Mouse (Mus musculus) telencephalon, adult 2 months (tissue): ENCODE results near the gene Ino80.
"Not testable (repeated sequence)": the region's sequence is repeated elsewhere in the genome, so short reads cannot be mapped to it uniquely, and the experiment has no call there.

Experiments used
- DNase-seq: peaks from one replicate; pipeline ENCODE4 v3.0.0-alpha.2; 2011; ENCODE audit warnings: low read depth, low spot score

The Ino80 gene

DNA sequence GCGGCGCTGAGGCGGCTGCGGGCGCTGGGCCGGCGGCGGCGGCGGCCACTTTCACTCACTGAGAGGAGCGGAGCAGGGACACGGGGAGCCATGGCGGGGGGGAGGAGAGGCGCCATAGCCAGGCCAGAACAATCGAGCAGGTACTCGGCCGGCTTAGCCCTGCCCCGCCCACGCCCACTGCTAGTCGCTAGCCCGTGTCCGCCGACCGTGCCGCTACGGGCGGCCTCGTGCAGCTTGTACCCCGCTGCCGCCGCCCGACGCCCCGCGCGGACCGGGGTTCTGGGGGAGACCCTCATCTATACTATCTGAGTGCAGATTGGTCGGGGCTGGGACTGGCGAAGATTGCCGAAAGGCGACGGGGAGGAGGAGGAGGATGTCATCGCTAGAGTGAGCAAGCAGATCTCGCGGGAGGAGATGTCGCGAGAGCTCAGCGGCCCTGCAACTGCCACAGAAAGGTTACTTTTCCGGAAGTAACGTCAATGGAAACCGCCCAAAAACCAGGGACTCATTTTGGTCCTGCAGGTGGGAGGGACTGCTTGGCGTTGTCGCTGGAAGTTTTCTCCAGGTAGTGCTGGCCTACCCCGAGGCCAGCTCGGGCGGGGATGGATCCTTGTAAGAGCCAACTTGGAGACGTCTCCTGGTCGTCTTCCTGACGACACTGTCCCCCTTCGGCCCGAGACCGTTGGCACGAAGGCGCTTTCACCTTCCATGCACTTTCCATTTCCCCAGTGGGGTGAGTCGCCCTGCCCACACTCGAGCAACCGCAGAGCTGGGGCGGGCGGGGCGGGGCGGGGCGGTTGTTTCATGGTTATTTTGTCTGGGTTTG is at the start of gene Ino80:
TSS of gene Ino80 (minus strand) at position 117 of the 826 bp plus-strand sequence.
- DNase-seq, result peak; percentile 99

- DNase-seq, result no peak
Measured at GRCm38 (mm10) chr2:119525422-119525821, 47.9 kb upstream of the Ino80 start.

DNA sequence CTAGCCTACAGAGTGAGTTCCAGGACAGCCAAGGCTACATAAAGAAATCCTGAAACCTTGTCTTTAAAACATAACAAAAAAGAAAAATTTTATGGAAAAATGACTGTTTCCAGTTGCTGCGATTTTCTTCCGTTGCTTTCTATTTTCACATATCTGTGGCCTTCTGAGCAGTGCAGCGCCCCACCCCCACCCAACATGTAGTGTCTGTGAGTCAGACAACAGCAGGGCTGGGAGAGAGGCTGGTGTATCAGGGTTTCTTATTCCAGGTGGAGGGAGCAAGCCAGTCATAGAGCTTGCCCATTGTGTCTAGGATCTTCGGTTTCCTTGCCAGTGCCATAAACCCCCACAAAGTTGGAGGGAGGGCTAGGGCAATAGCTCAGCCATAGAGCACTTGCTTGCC is 46.3 kb upstream of the Ino80 start:
- DNase-seq, result no peak

GRCm38 (mm10) chr2:119520550-119520949 is 43.1 kb upstream of the Ino80 start:
- peak; percentile 34 for DNase-seq

DNA sequence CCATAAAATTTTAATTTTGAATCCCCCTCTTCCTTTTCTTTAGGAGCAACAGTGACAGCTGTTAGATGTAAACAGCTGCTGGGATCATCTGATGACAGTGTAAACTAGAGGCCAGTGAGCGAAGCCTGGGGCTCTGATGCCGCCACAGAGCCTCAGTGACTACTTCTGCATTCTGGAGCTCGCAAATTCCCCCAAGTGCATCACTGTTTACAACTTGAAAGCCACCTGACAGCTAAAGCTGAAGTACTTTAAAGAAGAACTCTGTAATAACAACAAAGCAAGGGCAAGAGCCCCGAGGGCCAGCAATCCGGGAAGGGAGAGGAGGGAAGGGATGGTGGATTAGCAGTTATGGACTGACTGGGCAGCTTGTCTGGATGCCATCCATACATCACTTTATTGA is 39.3 kb upstream of the Ino80 start:
- no peak for DNase-seq

DNA sequence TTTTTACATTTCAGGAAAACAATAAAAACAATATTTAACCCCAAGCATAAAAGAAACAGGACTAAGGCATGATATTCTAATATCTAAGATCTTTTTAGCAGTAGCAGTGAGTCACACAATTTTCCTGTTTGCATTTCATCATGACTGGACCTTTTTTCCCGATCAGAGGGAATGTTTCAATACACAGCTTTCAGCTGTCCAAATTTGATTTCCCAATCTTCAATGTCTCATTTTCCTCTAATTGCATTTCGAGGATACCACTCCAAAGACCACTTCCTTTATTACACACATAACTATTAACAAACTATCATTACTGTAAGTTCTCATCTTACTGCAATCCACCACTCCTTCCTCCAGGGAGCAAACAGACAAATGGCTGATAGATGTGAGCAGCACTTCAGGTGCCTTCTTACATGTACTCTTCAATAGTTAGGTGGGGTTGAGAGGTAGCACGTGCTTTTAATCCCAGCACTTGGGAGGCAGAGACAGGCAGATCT is 36.6 kb upstream of the Ino80 start:
- no peak for DNase-seq

DNA sequence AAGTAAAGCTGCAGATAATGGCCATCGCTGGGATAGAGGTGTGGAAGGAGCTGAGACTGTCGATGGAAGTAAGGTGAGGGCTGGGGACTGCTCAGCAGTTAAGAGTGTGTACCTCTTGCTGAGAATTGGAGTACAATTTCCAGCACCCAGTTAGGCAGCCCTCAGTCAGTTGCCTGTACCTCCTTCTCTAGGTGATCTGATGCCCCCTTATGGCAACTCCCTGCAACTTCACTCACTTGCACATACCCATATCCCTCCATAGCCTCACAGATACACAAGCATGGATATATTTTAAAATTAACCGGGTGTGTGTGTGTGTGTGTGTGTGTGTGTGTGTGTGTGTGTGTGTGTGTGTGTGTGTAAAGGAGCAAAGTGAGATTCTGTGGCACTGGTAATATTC is 34.8 kb upstream of the Ino80 start:
- DNase-seq, result no peak

DNA sequence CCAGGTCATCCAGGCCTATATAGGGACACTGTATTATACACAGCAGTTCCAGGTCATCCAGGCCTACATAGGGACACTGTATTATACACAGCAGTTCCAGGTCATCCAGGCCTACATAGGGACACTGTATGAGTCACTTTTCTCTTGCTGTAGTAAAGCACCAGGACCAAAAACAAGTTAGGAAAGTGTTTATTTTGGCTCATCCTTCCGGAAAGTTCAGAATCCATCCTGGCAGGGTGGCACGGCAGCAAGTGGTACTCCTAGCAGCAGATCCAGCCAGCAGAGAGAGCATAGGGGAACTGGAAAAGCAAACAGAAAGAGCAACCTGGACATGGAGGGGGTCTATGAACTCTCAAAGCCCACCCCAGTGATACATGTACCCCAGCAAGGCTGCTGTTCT is 33.4 kb upstream of the Ino80 start:
- DNase-seq, result no peak

DNA sequence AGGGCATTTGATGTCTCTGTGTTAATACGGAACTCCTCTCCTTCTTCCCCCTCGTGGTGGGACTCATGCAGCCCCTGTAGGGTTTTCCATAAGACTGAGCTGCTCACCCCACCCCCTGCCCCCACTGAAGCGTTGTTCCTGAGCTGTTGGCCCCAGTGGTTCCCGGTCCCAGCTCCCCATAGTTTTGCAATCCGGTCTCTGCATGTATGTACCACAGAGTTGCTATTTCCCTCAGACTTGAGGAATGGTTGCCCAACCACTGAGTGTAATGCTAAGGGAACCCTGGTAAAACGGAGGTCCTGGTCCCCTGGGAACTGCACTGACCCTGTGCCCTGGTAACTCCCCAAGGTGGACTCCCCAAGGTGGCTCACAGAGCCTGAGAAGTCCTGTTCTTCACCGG is 31.0 kb upstream of the Ino80 start:
- not testable (repeated sequence) for DNase-seq

DNA sequence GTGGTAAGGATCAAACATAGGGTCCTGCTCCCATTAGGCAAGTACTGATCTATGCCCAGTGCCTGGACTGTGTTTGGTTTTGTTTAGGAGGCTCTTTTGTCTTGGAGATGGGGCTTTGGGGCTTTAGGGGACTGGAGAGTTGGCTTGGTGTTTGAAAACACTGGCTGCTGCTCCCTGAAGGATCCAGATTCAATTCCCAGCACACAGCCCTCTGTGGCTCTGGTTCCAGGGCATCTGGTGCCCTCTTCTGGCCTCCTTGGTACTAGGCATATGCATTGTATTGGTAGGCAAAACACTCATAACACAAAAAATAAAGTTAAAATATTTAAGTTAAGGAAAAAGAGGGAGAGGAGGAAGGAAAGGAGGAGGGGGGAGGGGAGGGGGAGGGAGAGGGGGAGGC is 29.6 kb upstream of the Ino80 start:
- no peak for DNase-seq

GRCm38 (mm10) chr2:119500965-119501652 is 23.6 kb upstream of the Ino80 start:
- DNase-seq, result no peak

DNA sequence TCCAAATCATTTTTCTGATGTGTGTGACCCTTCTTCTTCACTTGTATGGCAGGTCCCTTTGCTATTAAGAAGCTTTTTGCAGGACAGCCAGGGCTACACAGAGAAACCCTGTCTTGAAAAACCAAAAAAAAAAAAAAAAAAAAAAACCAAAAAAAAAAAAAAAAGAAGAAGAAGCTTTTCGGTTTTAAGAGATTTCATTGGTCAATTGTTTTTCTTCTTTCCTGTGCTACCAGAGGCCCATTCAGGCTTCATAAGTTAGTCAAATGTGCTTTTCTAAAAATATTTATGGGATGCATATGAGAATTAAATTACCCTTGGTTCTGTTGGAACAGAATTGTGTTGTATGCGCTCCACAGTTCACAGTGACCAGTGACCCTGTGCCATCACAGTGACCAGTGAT is 21.4 kb upstream of the Ino80 start:
- no peak for DNase-seq

- no peak for DNase-seq
Measured at GRCm38 (mm10) chr2:119496082-119496481, 18.6 kb upstream of the Ino80 start.

GRCm38 (mm10) chr2:119491953-119492352 is 14.5 kb upstream of the Ino80 start:
- no peak for DNase-seq

DNA sequence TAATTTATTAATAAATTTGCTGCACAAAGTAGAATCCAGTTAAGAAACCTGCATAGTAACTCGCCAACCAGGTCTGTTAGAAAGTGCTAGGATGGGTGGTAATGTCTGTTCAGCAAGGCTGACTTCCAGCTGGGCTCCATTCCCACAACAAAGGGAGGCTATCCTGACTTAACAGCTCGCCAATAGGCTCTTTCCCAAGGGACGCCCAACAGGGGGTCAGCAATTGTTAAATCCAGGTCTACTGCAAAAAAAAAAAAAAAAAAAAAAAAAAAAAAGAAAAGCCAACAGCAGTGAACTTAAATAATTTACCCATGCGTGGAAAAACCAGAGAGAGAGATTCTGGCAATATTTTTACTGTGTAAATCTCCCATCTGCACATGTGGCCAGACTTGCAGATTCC is 9.0 kb upstream of the Ino80 start:
- no peak for DNase-seq

DNA sequence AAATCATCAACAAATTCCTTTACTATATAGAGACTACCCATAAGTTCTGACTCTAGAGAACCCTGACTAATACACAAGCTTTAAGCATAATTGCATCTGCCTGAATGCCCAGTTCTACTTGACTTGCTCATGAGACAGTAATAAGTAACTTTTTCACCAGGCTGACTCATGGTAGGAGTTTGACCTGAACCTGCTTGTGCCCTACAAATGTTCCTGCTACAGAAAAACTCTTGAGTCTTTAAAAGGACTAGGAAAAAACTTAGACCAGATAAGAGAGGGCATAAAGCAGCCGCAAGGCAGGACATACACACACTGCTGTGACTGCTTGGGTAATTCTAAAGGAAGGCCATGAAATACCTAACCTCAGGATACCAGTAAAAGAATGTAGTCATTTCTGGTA is 4.8 kb upstream of the Ino80 start:
- no peak for DNase-seq

DNA sequence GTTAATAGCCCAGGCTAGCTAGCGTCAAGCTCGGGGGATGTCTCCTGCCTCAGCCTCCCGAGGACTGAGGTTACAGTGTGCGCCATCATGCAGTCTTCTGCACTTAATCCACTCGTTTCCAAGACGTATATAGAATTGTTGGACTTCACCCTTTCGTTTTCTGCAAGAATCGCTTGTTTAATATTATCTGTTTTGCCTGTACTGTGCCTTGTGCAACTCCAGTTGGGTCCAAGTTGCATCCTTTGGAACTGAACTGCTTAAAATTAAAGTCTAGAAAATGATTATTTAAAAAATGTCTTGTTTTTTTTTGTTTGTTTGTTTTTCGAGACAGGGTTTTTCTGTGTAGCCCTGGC is 886 bp upstream of the Ino80 start:
- no peak for DNase-seq

- DNase-seq, result peak; percentile 33
Measured at GRCm38 (mm10) chr2:119476621-119477391, 681 bp downstream of the Ino80 start.

DNA sequence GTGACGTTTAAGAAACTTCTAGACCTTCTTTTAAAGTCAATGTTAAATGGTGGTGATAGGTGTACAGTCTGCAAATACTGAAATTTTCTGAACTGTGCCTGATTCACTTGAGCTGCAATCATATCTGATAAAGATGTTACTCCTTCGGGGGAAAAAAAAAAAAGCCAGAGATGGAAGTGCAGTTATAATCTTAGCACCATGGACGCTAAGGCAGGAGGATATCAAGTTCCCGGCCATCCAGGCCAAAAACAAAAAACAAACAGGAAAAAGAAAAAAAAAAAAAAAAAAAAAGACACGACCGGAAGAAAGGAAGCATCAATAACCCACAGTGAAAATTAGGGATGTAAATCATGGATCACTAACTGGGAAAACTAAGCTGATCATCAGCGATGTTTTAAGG is 1.3 kb downstream of the Ino80 start:
- DNase-seq, result no peak

DNA sequence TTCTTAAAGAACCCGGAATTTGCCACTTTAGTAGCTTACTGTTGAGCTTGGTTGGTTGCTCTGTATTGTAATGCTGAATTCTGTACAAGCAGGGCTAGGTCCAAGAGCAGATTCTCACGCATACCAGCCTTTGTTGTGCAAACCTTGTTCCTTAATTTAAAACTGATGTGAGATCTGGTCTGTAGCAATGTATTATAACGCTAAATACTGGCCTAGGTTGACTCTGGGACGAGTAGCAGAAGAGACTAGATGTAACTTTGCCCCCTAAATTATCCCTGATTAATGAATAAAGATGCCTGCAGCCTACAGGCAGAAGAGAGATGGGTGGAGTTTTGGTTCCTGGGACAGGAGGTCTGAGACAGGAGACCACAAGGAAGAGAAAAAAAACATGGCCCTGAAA is 13.5 kb downstream of the Ino80 start:
- no peak for DNase-seq

DNA sequence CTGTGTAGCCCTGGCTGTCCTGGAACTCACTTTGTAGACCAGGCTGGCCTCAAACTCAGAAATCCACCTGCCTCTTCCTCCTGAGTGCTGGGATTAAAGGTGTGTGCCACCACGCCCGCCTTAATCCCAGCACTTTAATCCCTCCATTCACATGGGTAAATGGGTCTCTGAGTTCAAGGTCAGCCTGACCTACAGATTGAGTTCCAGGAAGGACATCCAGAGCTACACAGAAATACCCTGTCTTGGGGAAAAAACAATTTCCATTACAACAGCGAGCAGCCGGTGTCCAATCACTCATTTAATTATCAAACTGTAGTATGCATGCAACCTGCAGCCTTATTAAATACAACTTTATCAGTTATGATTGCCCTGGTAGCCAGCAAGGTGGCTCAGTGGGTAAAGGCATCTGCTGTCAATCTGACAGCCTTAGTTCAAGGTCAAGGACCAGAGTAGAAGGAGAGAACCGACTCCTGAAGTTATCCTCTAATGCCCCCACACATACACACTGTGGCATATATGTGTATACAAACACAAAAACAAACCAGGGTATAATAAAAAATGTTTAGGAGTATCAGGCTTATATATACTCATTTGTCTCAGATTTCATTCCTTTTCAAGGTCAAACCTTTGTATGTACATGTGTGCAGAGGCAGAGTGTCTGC is 14.2 kb downstream of the Ino80 start:
- no peak for DNase-seq

- DNase-seq, result no peak
Measured at GRCm38 (mm10) chr2:119461028-119461427, 16.5 kb downstream of the Ino80 start.
